Mouse (Mus musculus) cerebellum, postnatal 10 days (tissue): ENCODE data around the gene Zc3h13.

Experiments
- DNase-seq, 2 experiments: peaks; one replicate each; pipeline ENCODE4 v3.0.0; 2021; ENCODE audit warnings: mixed read lengths in 2 of 2

The Zc3h13 gene

DNA sequence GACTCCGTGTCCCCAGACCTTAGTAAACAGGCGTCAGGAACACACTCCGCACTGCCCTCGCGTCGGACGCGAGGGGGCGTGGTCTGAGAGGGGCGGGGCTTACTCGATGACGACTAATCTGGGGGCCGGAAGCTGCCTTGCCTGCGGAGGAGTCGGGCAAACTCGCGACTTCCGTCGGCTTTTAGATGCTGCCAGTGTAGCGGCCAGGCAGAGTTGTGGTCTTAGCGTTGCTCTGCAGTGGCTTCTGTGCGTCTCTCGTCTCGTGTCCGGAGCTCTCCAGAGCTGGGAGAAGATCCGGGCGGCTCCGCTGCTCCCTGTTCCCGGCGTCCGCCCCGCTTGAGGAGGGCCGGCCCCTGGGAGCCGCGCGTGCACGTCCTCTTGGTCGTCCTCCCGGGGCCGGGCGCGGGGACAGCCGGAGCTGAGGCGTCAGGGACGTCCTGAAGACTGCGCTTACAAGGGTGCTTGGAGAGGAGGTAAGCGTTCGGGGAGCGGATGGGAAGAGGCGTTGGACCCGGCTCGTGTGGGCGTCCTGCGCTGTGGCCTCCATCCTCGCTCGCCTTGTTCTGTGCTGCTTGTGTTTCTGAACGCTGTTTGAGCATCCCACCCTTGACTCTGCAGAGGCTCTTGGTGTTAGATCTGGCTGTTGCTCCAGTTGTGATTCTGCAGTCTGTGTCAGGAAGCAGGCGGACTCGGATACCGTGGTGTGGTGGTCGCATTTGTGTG is at the start of gene Zc3h13:
TSS of gene Zc3h13 (plus strand) at position 181 of the 723 bp plus-strand sequence.
- DNase-seq = peak; percentile 98 to 99

DNA sequence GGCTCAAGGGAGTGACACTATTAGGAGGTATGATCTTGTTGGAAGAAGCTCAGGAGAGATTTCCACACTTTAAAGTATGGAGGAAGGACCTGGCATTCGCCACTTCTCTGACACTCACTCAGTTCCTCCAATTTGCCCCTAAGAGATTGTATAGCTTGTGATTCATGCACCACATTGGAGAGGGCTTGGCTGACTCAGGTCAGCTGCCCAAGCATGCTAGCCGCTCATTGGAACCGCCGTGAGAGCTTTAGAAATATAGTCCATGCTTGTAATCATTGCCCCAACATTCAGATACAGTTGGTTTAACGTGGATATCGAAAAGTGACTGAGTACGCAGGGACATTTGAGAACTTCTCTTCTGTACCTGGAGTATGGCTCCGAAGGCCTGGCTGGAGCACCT is 48.6 kb upstream of the Zc3h13 start:
- no peak for DNase-seq

DNA sequence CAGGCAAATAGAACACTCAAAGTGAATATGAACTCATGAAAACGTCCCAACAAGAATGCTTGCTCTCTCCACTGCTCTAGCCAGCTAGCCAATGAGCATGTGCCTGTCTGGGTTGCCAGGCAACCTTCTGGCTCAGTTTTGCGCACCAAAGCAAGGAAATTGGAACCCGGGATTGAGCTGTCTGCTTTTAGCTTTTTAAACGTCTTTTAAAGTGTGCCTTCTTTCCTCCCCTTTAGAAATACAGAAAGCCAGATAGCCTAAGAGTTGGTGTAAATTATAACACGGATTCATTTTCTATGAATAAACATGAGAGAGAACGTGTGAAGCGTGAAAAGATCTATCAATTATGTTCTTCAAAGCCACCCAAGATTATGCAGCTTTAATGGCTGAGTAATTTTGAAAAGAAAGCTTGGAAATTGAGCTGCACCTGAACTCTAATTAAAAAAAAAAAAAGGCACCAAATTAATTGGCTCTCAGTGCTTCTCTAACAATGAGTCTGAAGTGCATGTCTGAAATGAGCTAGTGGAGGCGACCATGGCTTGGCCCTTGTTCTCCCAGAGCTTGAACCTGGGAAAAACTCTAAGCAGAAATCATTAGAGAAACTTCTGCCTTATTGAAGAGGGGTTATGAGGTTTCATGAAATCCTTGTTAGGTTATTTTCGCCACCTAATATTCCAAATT is 48.1 kb upstream of the Zc3h13 start:
- peak; percentile 44 to 56 for DNase-seq

DNA sequence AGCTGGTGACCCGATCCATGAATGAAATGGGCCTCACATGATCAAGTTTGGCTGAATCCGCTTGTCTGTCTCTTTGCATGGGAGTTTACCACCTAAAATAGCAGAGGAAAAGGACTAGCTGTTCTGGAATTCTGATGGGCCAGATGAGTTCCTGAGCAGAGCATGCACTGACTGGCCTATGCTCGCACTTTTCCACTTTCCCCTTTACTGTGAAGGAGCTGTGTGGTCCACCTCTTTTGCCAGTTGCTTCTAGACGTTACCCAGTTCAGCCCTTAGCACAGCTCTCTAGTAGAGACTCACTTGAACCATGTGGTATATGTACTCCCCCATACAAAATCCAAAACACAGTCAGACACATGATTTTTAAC is 47.6 kb upstream of the Zc3h13 start:
- no peak for DNase-seq

DNA sequence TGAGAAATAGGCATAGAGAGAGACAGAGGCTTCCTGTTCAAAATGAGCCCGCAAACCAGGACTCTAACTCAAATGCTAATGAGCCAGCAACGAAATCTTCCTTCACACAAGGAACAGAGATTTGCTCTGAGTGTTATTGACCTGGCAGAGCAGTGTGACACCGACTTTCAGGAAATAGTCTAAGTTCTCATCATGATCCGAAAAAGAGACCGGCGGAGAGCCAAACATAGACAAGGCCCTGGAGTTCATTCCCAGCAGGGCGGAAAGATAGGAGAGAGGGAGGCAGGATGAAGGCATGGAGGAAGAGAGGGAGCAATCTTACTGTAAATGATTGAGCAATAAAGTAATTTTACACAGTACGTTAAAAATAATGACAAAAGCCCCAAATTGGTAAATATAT is 47.1 kb upstream of the Zc3h13 start:
- no peak for DNase-seq

DNA sequence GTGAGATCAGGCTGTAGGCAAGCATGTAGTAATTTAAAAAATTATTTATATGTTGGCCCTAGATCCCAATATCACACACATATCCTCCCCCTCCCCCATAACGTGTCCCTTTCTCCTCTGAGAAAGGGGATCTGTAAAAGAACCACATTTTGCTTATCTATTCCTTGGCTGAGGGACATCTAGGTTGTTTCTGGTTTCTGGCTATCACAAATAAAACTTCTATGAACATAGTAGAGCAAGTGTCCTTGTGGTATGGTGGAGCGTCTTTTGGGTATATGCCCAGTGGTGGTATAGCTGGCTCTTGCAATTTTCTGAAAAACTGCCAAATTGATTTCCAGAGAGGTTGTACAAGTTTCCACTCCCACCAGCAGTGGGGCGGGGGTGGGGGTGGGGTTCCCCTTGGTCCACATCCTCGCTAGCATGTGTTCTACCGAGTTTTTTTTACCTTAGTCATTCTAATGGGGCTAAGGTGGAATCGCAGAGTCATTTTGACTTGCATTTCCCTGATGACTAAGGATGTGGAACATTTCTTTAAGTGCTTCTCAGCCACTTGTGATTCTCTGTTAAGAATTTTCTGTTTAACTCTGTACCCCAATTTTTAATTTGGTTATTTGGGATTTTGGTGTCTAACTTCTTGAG is 46.0 kb upstream of the Zc3h13 start:
- DNase-seq = no peak

DNA sequence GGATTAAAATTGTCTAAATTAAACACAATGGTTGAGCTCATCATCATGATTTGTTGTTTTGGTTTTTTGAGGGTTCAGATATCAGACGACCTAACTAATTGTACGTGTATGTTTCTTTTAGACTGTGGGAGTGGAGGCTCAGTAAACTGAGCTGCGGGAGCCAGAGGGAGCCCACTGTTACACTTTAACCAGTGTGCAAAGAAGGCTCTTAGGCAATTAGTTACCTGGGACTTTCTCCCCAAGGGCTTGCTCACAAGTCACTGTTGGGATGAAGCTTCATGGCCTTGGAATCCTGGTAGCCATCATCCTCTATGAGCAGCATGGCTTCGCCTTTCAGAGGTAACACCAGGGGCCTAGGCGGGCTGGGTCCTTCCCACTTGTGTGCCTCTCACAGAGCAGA is 42.1 kb upstream of the Zc3h13 start, which contains the start of gene Cpb2:
TSS of gene Cpb2 (plus strand) at position 201 of the 400 bp plus-strand sequence.
- no peak for DNase-seq

DNA sequence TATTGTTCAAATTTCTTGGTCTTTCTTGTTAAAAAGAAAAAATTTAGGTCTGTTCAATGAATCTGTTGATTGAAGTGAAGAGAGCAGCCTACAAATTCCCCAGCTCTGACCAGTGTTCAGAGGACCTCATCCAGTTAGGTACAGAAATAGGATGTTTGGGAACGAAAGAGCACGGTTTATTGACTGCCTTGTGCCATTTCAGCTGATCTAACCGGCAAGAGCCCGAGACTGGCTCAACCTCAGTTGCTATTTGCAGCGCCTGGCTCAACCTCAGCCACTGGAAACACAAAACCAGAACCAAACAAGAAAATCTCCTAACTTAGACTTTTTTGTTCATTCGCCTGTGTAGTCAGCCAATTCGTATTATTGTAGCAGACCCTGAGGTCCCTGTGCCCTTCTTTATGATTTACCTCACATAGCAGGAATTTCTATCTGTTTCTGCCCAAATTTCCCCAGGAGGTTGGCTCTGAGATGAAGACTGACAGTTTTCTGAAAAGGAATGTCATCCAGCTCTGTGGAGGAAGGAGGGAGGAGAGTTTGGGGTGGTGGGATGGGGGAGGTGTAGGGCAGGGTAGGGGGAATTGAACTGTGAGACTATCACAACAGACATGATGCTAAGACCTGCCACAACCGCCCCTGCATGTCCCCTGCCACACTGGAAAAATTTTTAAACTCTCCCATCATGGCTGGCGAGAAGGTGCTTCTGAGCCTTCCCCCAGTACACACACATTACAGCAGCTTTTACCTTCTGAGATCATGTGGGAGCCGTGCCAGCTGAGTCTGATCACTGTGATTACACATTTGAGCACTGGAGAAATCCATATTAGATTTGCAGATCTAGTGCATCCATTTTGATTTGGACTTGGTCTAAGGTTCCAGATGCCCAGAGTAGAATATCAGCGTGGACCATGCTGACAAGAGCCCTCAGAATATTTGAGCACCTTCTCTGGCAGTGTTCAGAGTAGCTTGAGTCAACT is 37.9 kb upstream of the Zc3h13 start:
- peak; percentile 44 to 45 for DNase-seq

DNA sequence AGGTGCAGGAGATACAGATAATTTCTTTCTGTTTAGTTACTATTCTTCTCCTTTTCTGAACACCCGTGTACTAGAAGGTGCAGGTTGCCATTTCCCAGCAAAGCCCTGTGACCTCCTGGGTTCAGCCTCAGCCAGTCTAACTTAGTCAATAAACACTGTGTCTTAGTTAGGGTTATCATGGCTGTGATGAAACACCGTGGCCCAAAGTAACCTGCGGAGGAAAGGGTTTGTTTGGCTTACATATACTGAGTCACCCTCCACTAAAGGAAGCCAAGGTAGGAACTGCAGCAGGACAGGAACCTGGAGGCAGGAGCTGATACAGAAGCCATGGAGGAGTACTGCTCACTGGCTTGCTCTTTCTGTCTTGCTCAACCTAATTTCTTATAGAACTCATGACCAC is 33.7 kb upstream of the Zc3h13 start:
- no peak for DNase-seq

DNA sequence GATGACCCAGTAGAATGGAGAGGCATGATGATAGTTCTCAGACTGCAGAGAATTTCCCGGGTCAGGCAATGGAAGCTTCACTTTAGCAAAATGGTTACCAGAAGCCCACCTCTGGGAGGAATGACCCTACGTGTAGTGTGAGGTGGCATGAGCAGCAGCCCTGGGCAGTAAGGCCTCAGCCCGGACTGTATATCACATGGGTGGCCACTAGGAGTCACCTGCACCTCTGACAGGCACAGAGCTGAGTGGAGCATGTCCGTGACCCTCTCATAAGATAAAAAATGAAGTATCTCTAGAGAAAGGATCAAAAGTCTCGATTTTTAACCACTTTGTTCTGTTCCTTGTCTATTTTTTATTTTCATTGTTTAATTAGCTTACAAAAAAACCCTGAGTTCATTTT is 27.7 kb upstream of the Zc3h13 start:
- peak; percentile 35 to 36 for DNase-seq

DNA sequence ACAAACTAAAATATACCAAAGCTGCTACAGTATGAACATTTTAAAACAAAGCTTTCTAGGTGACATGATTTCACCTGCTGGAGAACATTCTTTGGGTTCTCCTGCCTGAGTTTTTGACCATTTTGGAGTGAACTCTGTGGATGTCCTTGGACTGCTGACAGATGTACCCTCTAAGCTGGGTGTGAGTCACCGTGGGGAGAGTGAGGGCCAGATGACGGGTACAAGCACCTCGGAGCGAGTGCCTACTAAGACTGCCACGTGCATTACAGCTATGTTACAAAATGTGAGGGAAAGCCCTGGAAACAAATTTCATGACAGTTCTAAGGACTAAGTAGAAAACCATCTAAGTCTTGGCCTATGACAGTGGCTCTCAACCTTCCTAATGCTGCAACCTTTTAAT is 14.6 kb upstream of the Zc3h13 start:
- no peak for DNase-seq

DNA sequence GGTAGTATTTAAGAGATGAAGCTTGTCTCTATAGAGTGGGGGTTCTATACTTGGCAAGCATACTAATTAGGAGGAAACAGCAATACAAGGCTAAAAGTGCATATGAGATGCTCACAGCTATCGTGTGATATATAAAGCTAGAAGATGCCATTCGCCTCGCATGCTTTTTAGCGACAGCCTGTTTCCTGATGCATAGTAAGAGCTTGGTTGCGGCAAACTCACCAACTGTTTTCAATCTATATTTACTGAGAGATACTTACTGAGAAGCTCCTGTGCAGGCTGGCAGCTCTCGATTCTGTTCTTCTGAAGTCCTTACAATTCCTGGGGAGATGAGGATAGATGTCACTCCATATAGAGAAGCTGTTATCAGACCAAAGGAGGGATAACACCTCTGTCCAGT is 4.5 kb upstream of the Zc3h13 start:
- no peak for DNase-seq

DNA sequence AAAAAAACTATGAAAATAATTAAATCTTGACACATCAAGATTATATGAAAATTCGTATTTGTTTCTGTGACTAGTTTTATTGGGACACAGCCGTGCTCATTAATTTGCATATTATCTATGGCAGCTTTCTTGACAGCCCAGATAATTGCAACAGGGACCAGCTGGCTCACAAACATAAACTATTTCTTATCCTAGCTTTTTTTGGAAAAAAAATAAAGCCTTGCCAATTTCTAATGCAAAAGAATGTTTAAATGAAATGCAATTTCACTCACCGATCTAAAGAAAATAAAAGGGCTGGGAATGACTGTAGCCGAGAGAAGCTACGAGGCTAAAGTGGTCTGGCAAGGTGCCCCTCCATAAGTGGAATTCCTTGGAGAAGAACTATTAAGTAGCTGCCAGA is 3.8 kb upstream of the Zc3h13 start:
- DNase-seq = no peak

DNA sequence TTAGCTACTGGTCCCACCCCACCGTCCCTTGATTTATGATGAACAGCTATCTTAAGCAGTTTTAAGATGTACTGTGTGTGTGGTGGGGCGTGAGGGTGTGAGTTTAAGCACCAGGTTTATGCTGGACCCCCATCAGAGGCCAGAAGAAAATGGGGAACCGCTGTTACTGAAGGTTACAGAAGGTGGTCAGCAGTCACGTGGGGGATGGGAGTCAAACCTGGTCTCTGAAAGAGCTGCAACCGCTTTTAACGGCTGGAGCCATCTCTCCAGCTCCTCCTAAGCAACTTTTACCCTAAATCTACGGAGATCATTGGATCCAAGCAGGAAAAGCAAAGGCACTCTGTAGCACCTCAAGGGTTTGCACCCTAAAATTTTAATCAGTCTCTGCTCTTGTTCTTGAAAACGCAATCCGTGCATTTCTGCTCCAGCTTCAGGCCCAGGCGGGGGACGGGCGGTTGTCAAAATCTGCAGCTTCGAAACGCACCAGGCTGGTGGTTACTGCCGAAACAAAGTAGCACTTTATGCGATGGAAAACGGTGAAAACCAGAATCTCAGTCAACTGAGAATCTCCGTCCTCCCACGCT is 472 bp upstream of the Zc3h13 start:
- peak; percentile 63 to 69 for DNase-seq

DNA sequence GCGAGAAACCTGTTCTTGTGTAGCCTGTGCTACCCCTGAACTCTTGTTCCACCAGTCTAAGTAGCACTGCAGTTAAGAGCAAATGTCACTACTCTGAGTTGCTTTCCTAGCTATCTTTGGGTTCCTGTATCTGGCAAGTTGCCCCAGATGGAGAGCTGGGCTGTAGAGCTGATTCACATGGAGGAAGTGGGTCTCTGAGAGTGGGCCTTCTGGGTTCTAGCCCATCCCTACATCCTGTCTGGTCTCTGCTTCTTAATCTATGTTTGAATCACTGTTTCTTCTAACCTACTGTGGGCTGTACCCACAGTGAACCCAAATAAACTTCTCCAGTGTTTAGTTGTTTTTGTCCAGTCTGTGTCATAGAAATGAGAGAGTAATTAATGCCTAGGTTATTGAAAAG is 16.9 kb downstream of the Zc3h13 start:
- peak; percentile 8 to 13 for DNase-seq

DNA sequence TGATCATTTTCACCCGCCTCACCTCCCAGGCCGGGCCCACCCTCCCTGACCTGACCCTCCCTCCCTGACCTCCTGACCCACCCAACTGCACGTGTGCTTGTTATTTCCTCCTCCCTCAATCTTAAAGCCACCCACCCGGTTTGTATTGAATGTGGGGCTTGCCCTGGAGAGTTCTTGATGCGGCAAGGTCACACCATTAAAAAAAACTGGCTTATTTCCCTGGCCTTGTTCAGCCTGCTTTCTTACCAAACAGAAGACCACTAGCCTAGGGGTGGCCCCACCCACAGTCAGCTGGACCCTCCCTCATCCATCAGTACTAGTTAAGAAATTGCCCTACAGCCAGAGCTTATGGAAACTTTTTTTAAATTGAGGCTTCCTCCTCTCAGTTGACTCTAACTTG is 19.6 kb downstream of the Zc3h13 start:
- no peak for DNase-seq

DNA sequence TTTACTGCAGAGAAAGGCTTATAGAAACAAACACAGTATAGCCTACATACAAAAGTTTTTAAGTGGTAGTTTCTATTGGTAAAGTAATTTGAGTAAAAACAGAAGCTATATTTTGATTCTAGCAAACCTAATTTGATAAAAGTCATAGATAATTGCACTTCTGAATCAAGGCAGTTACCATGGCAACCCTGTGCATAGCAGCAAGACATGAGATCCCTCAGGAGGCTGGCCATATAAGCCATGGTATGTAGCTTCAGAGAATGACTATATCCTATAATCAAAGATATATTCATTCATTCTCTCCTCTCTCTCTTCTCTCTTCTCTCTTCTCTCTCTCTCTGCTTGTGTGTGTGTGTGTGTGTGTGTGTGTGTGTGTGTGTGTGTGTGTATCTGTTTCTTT is 23.7 kb downstream of the Zc3h13 start:
- no peak for DNase-seq

DNA sequence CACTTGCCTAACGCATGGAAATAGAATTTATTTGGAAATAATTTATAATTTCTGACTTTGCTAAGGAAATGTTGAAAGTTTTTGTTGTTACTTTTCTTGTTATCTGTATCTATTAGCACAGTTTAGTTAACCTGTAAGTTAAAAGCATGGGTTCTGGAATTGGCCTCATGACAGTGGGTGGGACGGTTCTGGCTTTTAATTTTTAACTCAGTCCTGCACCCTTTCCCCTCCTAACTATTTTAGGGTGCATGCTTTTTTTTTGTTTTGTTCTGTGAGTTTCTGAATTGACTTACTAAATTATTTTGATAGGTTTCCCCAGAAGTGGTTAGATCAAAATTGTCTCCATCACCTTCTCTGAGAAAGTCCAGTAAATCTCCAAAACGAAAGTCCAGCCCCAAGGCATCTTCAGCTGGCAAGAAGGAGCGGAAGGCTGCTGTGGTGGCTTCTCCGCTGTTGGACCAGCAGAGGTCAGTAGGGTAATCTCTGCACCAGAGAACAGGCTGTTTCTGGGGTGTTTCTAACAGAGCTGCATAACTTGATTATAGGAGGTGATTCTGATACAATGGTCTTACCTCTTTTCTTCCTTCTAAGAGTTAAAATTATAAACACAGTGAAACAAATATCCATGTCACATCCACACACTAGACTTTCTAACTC is 25.3 kb downstream of the Zc3h13 start:
- peak; percentile 51 to 53 for DNase-seq

DNA sequence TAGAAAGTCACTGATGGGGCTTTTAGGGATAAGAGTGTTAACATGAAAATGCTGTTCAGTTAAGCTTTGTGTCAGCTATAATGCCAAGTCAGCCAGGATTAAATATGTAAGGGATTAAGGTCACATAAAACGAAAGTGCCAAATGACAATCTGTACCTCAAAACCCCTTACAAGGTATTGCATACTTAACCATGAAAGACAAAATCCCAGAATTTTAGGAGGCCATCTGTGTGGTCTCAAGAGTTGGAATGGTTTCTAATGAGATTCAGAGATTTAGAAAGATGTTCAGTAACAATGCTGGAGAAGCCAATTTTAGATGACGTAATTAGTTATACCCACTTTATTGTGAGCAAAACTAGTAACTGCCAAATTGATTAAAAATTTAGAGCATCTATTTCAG is 30.3 kb downstream of the Zc3h13 start:
- DNase-seq = no peak

DNA sequence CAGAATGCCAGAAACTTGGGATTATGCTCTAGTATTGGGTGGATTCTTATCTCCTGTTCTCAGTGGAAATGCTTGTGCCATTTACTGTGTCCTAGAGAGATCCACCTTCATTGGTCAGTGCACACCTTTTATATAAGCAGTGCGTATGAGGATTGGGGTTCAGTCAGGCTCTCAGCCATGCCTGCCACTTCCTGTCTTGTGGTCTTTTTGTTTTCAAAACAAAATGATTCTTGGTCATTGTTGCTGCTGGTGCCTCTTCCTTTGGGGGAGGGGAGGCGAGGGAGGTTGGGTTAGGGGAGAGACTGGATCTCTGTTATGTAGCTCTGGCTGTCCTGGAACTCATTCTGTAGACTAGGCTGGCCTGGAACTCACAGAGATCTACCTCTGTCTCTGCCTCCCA is 34.6 kb downstream of the Zc3h13 start:
- no peak for DNase-seq

DNA sequence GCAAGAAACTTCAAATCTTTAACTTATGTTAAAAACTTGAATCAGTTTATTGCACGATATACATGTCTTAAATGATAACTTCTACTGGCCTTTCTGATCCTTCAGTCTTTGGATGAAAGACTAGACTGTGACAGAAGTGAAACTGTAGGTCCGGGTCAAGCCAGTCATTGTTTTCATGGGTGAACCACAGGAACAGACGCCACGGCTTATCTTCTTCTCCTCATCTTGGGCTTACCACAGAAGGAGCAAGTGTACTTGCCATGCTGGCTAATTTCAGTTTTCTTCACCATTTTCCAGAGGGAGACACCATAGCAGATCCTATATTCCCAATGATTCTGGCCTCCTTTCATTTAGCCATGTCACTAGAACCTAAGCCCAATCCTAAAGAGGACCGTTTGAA is 36.1 kb downstream of the Zc3h13 start:
- no peak for DNase-seq

DNA sequence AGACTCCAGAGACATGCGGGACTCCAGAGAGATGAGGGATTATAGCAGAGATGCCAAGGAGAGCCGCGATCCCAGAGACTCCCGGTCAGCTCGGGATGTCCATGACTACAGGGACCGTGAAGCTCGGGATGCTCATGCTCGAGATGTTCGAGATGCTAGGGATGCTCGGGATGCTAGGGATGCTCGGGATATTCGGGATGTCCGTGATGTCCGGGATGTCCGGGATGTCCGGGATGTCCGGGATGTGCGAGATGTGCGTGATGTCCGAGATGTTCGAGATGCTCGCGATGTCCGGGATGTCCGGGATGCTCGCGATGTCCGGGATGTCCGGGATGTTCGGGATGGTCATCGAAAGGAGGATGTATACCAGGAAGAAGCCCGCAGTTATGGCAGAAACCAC is 39.2 kb downstream of the Zc3h13 start:
- DNase-seq = no peak
